Mouse (Mus musculus) urinary bladder, postnatal 4 days (tissue): ENCODE measurements around the gene Rfc3.
A peak's percentile ranks its signal among the peaks of the same experiment; 100 is the strongest.
"Not testable (repeated sequence)": the region's sequence is repeated elsewhere in the genome, so short reads cannot be mapped to it uniquely, and the experiment has no call there.

Source experiments
- DNase-seq, 2 experiments: peaks; one replicate each; pipeline ENCODE4 v3.0.0; 2021 to 2022; ENCODE audit warnings: low spot score in 2 of 2

Rfc3 gene

GRCm38 (mm10) chr5:151650700-151651410 is at the start of gene Rfc3:
TSS of gene Rfc3 (minus strand) at chr5:151651242.
- peak; percentile 90 to 98 for DNase-seq

- DNase-seq, result not testable (repeated sequence)
Measured at GRCm38 (mm10) chr5:151693636-151694035, 42.6 kb upstream of the Rfc3 start.

GRCm38 (mm10) chr5:151686606-151687525 is 35.8 kb upstream of the Rfc3 start:
- DNase-seq, result peak; percentile 71 to 74

- no peak for DNase-seq
Measured at GRCm38 (mm10) chr5:151662207-151662606, 11.2 kb upstream of the Rfc3 start.

- DNase-seq, result no peak
Measured at GRCm38 (mm10) chr5:151651411-151651784, 356 bp upstream of the Rfc3 start.

- DNase-seq, result no peak
Measured at GRCm38 (mm10) chr5:151644845-151645244, 6.2 kb downstream of the Rfc3 start.

GRCm38 (mm10) chr5:151642867-151643266 is 8.2 kb downstream of the Rfc3 start:
- DNase-seq, result no peak

GRCm38 (mm10) chr5:151642102-151642501 is 8.9 kb downstream of the Rfc3 start:
- no peak for DNase-seq

GRCm38 (mm10) chr5:151605921-151606320 is 45.1 kb downstream of the Rfc3 start, which contains the start of gene Vmn2r18:
TSS of gene Vmn2r18 (minus strand) at chr5:151606021.
- no peak for DNase-seq

- DNase-seq, result no peak
Measured at GRCm38 (mm10) chr5:151601696-151602095, 49.3 kb downstream of the Rfc3 start.
